Mouse (Mus musculus) ES-E14 (cell line): ENCODE data around the gene Zfp768.

Experiments
- CHD2 ChIP-seq: IDR thresholded peaks from 2 replicates; pipeline ENCODE4 v1.6.1; 2014; ENCODE audit warnings: mild to moderate bottlenecking, low read depth, low read length, inconsistent platforms
- HCFC1 ChIP-seq: IDR thresholded peaks from 2 replicates; pipeline ENCODE4 v1.6.1; 2012; ENCODE audit warnings: low read length, inconsistent platforms, borderline replicate concordance; ENCODE audit not compliant: insufficient read depth
- MAFK ChIP-seq: IDR thresholded peaks from 2 replicates; pipeline ENCODE4 v1.6.1; 2014; ENCODE audit warnings: mild to moderate bottlenecking, low read depth, low read length, inconsistent platforms; ENCODE audit not compliant: insufficient read depth
- ZC3H11A ChIP-seq: IDR thresholded peaks from 2 replicates; pipeline ENCODE4 v1.6.1; 2012; ENCODE audit warnings: low read depth, mild to moderate bottlenecking, inconsistent platforms, low read length, borderline replicate concordance

- no peak for TF ChIP-seq CHD2
- TF ChIP-seq HCFC1: no peak
- TF ChIP-seq MAFK: no peak
- TF ChIP-seq ZC3H11A: no peak
Measured at GRCm38 (mm10) chr7:127358472-127358871, 13.1 kb upstream of the Zfp768 start.
